In the genomic region with DNA sequence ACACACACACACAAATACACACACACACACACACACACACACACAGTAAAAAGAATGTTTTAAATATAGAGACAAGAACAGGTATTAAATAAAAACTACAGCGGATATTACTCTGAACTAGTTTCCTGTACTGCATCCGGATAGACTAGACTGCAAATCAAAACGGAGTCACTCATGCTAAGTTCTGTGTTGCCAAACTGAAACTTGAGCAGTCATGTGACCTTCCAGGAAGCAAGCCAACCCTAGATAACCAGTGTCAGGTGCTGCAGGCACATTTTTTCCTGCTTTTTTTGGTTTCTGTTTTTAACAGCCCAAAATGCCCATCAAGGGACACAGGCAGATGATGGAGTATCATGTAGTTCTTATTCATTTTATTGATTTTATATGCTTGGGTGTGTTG, we compare ENCODE assay signal across 8 mouse cellular contexts. TPM values are rescaled to one million over a fixed set of nuclear protein-coding genes. Genes with fewer than 3 reads are reported as not detected.
DNase-seq lines count a peak whose midpoint lies in the region; ATAC-seq lines count a peak whose summit lies in the region.
"Had no signal": no experiment of that assay in that cellular context is flagged by ENCODE, and none has a peak within 500 bp of the region (broad histone marks: within the 10 kb centered on the region; RNA-seq: fewer than 3 reads in every experiment).

No protein-coding gene starts in this region.

- ATAC-seq in heart, embryonic 15.5 days (replicated peaks; ENCODE audit: insufficient number of reproducible peaks, insufficient read depth, low FRiP score, low read depth): peak; percentile 85
- 0 out of 2 replicates have a peak, but pooled peaks have one; percentile 52 for ATAC-seq in limb, embryonic 15.5 days (ENCODE audit: insufficient number of reproducible peaks, low FRiP score, low TSS enrichment, low read depth)

- no peak overlapping the region for H3K4me3 ChIP-seq in heart, embryonic 15.5 days
- no peak overlapping the region for H3K4me3 ChIP-seq in limb, embryonic 15.5 days
- H3K4me3 ChIP-seq: neural tube, embryonic 13.5 days had no signal

- WGBS in heart, embryonic 15.5 days: 17% methylated on average over 3 of the region's 3 CpGs
- WGBS in limb, embryonic 15.5 days: 9% methylated on average over 3 of the region's 3 CpGs

- no peak overlapping the region for H3K27ac ChIP-seq in heart, embryonic 15.5 days
- peak overlapping the region; percentile 38; the same call in 1 of the 2 replicates for H3K27ac ChIP-seq in limb, embryonic 15.5 days
- H3K27ac ChIP-seq: neural tube, embryonic 13.5 days had no signal

- H3K4me2 ChIP-seq in heart, embryonic 15.5 days: no peak overlapping the region
- H3K4me2 ChIP-seq in limb, embryonic 15.5 days: no peak overlapping the region
- H3K4me2 ChIP-seq: neural tube, embryonic 13.5 days had no signal

- peaks cover 8% of the 10 kb centered on the region for H3K4me1 ChIP-seq in heart, embryonic 15.5 days (replicated peaks)
- peaks cover 21% of the 10 kb centered on the region for H3K4me1 ChIP-seq in limb, embryonic 15.5 days
- H3K4me1 ChIP-seq: neural tube, embryonic 13.5 days had no signal

- H3K36me3 ChIP-seq in heart, embryonic 15.5 days: no peaks in the 10 kb centered on the region
- no peaks in the 10 kb centered on the region for H3K36me3 ChIP-seq in limb, embryonic 15.5 days
- H3K36me3 ChIP-seq: neural tube, embryonic 13.5 days had no signal

- H3K27me3 ChIP-seq in heart, embryonic 15.5 days: no peaks in the 10 kb centered on the region
- no peaks in the 10 kb centered on the region for H3K27me3 ChIP-seq in limb, embryonic 15.5 days
- H3K27me3 ChIP-seq: neural tube, embryonic 13.5 days had no signal

- no peak overlapping the region for H3K9ac ChIP-seq in heart, embryonic 15.5 days
- no peak overlapping the region for H3K9ac ChIP-seq in limb, embryonic 15.5 days
- H3K9ac ChIP-seq: neural tube, embryonic 13.5 days had no signal

- no peaks in the 10 kb centered on the region for H3K9me3 ChIP-seq in heart, embryonic 15.5 days (replicated peaks)
- no peaks in the 10 kb centered on the region for H3K9me3 ChIP-seq in limb, embryonic 15.5 days
- H3K9me3 ChIP-seq: neural tube, embryonic 13.5 days had no signal

- peak; percentile 72 for DNase-seq in CD4-positive helper T cell, adult 2 months (ENCODE audit: low read depth, low spot score)
- peak; percentile 96 for DNase-seq in NIH3T3 (ENCODE audit: low read depth)
- DNase-seq in left cerebral cortex, adult 8-10 months (ENCODE audit: low spot score in 2 of 2): no peak
- no peak for DNase-seq in urinary bladder, adult 2 months (ENCODE audit: low spot score)
- no peak for DNase-seq in cerebellum, adult 9-11 months

RNA-seq across cellular contexts. Expression of a gene that starts 10.5 kb away (rescaled TPM):
- 3.3 and 5.1 TPM in 2 replicates for polyA plus RNA-seq in heart, embryonic 15.5 days (2015; fragmentation: Nextera tagmentation; extraction: Ambion mirVana)
- 3.0 and 3.9 TPM in 2 replicates for polyA plus RNA-seq in limb, embryonic 15.5 days (2015; fragmentation: Nextera tagmentation; extraction: Ambion mirVana)
- 1 to 10 TPM; 4.3 to 5.1 (median 4.9) TPM for total RNA-seq in left cerebral cortex, adult 8-10 months (2022)
- 28.4 and 30.1 TPM in 2 replicates for polyA plus RNA-seq in urinary bladder, adult 2 months (2012; rRNA removed)

RNA-seq across cellular contexts. Expression of a gene that starts 38.7 kb away (rescaled TPM):
- 49.1 and 65.3 TPM in 2 replicates for polyA plus RNA-seq in heart, embryonic 15.5 days (2015; fragmentation: Nextera tagmentation; extraction: Ambion mirVana)
- 131 and 133 TPM in 2 replicates for polyA plus RNA-seq in limb, embryonic 15.5 days (2015; fragmentation: Nextera tagmentation; extraction: Ambion mirVana)
- 10 to 100 TPM; 37.9 to 58.3 (median 45.8) TPM for total RNA-seq in left cerebral cortex, adult 8-10 months (2022)
- 92.8 and 117 TPM in 2 replicates for polyA plus RNA-seq in urinary bladder, adult 2 months (2012; rRNA removed)

Comparison
In these comparisons a context has a peak if more than half of its experiments do, and no peak if none do; other contexts are left out.
1. DNase-seq: peak in CD4-positive helper T cell, adult 2 months (single experiment) and NIH3T3 (single experiment); none in left cerebral cortex, adult 8-10 months (0 of 2), urinary bladder, adult 2 months (single experiment) and cerebellum, adult 9-11 months (single experiment).